Mouse (Mus musculus): ENCODE data around the gene AW011738. TPM values are rescaled to one million over a fixed set of nuclear protein-coding genes. Genes with fewer than 3 reads are reported as not detected.

Gene AW011738
- polyA plus RNA-seq, 1 experiment from 2014 or later, result 0.69 TPM

- no peak for DNase-seq (ENCODE audit: low spot score)
- no peak overlapping the region for H3K4me3 ChIP-seq (ENCODE audit: low read depth, low read length)
- peak overlapping the region; percentile 28 for H3K4me2 ChIP-seq (ENCODE audit: low read length)
- no peaks in the 10 kb centered on the region for H3K9me3 ChIP-seq (ENCODE audit: control insufficient read depth, low read length)
- 34% methylated on average over 18 of the region's 18 CpGs for WGBS
- no peak overlapping the region for H3K27ac ChIP-seq (ENCODE audit: low read depth)
- peaks cover 37% of the 10 kb centered on the region for H3K36me3 ChIP-seq (ENCODE audit: control insufficient read depth, insufficient read depth, low read length)
- 0 out of 2 replicates have a peak, but pooled peaks have one; percentile 29 for ATAC-seq (replicated peaks; ENCODE audit: low FRiP score, low TSS enrichment, low read depth)
- no peaks in the 10 kb centered on the region for H3K27me3 ChIP-seq (replicated peaks; ENCODE audit: control insufficient read depth, insufficient read depth, low read length)
- H3K4me1 ChIP-seq (replicated peaks; ENCODE audit: control insufficient read depth, insufficient read depth, low read length), result peaks cover 8% of the 10 kb centered on the region; the same call in 1 of the 2 replicates
- H3K9ac ChIP-seq (ENCODE audit: low read length), result no peak overlapping the region
Measured at GRCm38 (mm10) chr4:156227752-156228392, 24.8 kb downstream of the AW011738 start.

GRCm38 (mm10) chr4:156228393-156229024 lies 25.4 kb downstream of the AW011738 start:
- no peaks in the 10 kb centered on the region for H3K9me3 ChIP-seq (ENCODE audit: control insufficient read depth, low read length)

GRCm38 (mm10) chr4:156234021-156234501 lies 31.0 kb downstream of the AW011738 start:
- 4% methylated on average over 17 of the region's 17 CpGs for WGBS
- peaks cover 61% of the 10 kb centered on the region for H3K36me3 ChIP-seq (ENCODE audit: control insufficient read depth, insufficient read depth, low read length)
- ATAC-seq (replicated peaks; ENCODE audit: low FRiP score, low TSS enrichment, low read depth) (no peak), DNase-seq (ENCODE audit: low spot score) (peak; percentile 73)
- no peaks in the 10 kb centered on the region for H3K27me3 ChIP-seq (replicated peaks; ENCODE audit: control insufficient read depth, insufficient read depth, low read length)
- H3K4me2 ChIP-seq (ENCODE audit: low read length), result peak overlapping the region; percentile 60
- H3K27ac ChIP-seq (ENCODE audit: low read depth), result no peak overlapping the region
- H3K9ac ChIP-seq (ENCODE audit: low read length), result peak overlapping the region; percentile 44
- peak overlapping the region; percentile 91 for H3K4me3 ChIP-seq (ENCODE audit: low read depth, low read length)
- H3K4me1 ChIP-seq (replicated peaks; ENCODE audit: control insufficient read depth, insufficient read depth, low read length), result 0 out of 2 replicates have a peak, but pooled peaks cover 3% of the 10 kb centered on the region
- no peaks in the 10 kb centered on the region for H3K9me3 ChIP-seq (ENCODE audit: control insufficient read depth, low read length)

More at GRCm38 (mm10) chr4:156228393-156229024, 25.4 kb downstream of the AW011738 start:
- Histone ChIP-seq H3K4me2 (ENCODE audit: low read length) (peak overlapping the region; percentile 28), H3K36me3 (ENCODE audit: control insufficient read depth, insufficient read depth, low read length) (peaks cover 41% of the 10 kb centered on the region), H3K9ac (ENCODE audit: low read length) (no peak overlapping the region), H3K4me1 (replicated peaks; ENCODE audit: control insufficient read depth, insufficient read depth, low read length) (peaks cover 10% of the 10 kb centered on the region; the same call in 1 of the 2 replicates), H3K27me3 (replicated peaks; ENCODE audit: control insufficient read depth, insufficient read depth, low read length) (no peaks in the 10 kb centered on the region), H3K4me3 (ENCODE audit: low read depth, low read length) (no peak overlapping the region), H3K27ac (ENCODE audit: low read depth) (no peak overlapping the region)
- DNase-seq (ENCODE audit: low spot score) (no peak), ATAC-seq (replicated peaks; ENCODE audit: low FRiP score, low TSS enrichment, low read depth) (peak; percentile 61)
- 20% methylated on average over 12 of the region's 12 CpGs for WGBS

GRCm38 (mm10) chr4:156234701-156235213 lies 31.7 kb downstream of the AW011738 start, which contains the start of gene Plekhn1:
Gene Plekhn1 (minus strand): TSS chr4:156234857.
- H3K27me3 ChIP-seq (replicated peaks; ENCODE audit: control insufficient read depth, insufficient read depth, low read length), result no peaks in the 10 kb centered on the region
- H3K4me3 ChIP-seq (ENCODE audit: low read depth, low read length), result peak within 1 kb of the TSS; percentile 91
- H3K27ac ChIP-seq (ENCODE audit: low read depth), result peak within 1 kb of the TSS; percentile 95
- H3K9ac ChIP-seq (ENCODE audit: low read length), result peak within 1 kb of the TSS; percentile 77
- 0 out of 2 replicates have a peak, but pooled peaks cover 3% of the 10 kb centered on the region for H3K4me1 ChIP-seq (replicated peaks; ENCODE audit: control insufficient read depth, insufficient read depth, low read length)
- WGBS, result under 1% methylated on average over 41 of the region's 48 CpGs
- peak within 1 kb of the TSS; percentile 60 for H3K4me2 ChIP-seq (ENCODE audit: low read length)
- DNase-seq (ENCODE audit: low spot score), result peak; percentile 86
- peak; percentile 28 for ATAC-seq (replicated peaks; ENCODE audit: low FRiP score, low TSS enrichment, low read depth)
- no peaks in the 10 kb centered on the region for H3K9me3 ChIP-seq (ENCODE audit: control insufficient read depth, low read length)
- H3K36me3 ChIP-seq (ENCODE audit: control insufficient read depth, insufficient read depth, low read length), result peaks cover 61% of the 10 kb centered on the region

GRCm38 (mm10) chr4:156235360-156235770 lies 32.3 kb downstream of the AW011738 start:
- peak overlapping the region; percentile 77 for H3K9ac ChIP-seq (ENCODE audit: low read length)
- DNase-seq (ENCODE audit: low spot score) (no peak), ATAC-seq (replicated peaks; ENCODE audit: low FRiP score, low TSS enrichment, low read depth) (peak; percentile 16; the same call in 1 of the 2 replicates)
- peak overlapping the region; percentile 95 for H3K27ac ChIP-seq (ENCODE audit: low read depth)
- H3K9me3 ChIP-seq (ENCODE audit: control insufficient read depth, low read length), result no peaks in the 10 kb centered on the region
- 0 out of 2 replicates have a peak, but pooled peaks cover 3% of the 10 kb centered on the region for H3K4me1 ChIP-seq (replicated peaks; ENCODE audit: control insufficient read depth, insufficient read depth, low read length)
- H3K36me3 ChIP-seq (ENCODE audit: control insufficient read depth, insufficient read depth, low read length), result peaks cover 61% of the 10 kb centered on the region
- peak overlapping the region; percentile 91 for H3K4me3 ChIP-seq (ENCODE audit: low read depth, low read length)
- peak overlapping the region; percentile 60 for H3K4me2 ChIP-seq (ENCODE audit: low read length)
- H3K27me3 ChIP-seq (replicated peaks; ENCODE audit: control insufficient read depth, insufficient read depth, low read length), result no peaks in the 10 kb centered on the region
- WGBS, result under 1% methylated on average over 15 of the region's 15 CpGs

GRCm38 (mm10) chr4:156235808-156236533 lies 32.9 kb downstream of the AW011738 start, which contains the start of gene Noc2l:
Gene Noc2l (plus strand): TSS chr4:156236010.
- H3K9me3 ChIP-seq (ENCODE audit: control insufficient read depth, low read length), result no peaks in the 10 kb centered on the region
- H3K4me3 ChIP-seq (ENCODE audit: low read depth, low read length), result peak within 1 kb of the TSS; percentile 91
- H3K27ac ChIP-seq (ENCODE audit: low read depth), result peak within 1 kb of the TSS; percentile 95
- peak within 1 kb of the TSS; percentile 60 for H3K4me2 ChIP-seq (ENCODE audit: low read length)
- H3K36me3 ChIP-seq (ENCODE audit: control insufficient read depth, insufficient read depth, low read length), result peaks cover 63% of the 10 kb centered on the region
- 0 out of 2 replicates have a peak, but pooled peaks cover 3% of the 10 kb centered on the region for H3K4me1 ChIP-seq (replicated peaks; ENCODE audit: control insufficient read depth, insufficient read depth, low read length)
- peak; percentile 86 for ATAC-seq (replicated peaks; ENCODE audit: low FRiP score, low TSS enrichment, low read depth)
- peak within 1 kb of the TSS; percentile 77 for H3K9ac ChIP-seq (ENCODE audit: low read length)
- peak; percentile 94 for DNase-seq (ENCODE audit: low spot score)
- WGBS, result under 1% methylated on average over 88 of the region's 90 CpGs
- no peaks in the 10 kb centered on the region for H3K27me3 ChIP-seq (replicated peaks; ENCODE audit: control insufficient read depth, insufficient read depth, low read length)

GRCm38 (mm10) chr4:156236651-156237447 lies 33.7 kb downstream of the AW011738 start:
- 26% methylated on average over 55 of the region's 60 CpGs for WGBS
- Histone ChIP-seq H3K4me2 (ENCODE audit: low read length) (peak overlapping the region; percentile 60), H3K9ac (ENCODE audit: low read length) (peak overlapping the region; percentile 77), H3K9me3 (ENCODE audit: control insufficient read depth, low read length) (no peaks in the 10 kb centered on the region), H3K27ac (ENCODE audit: low read depth) (peak overlapping the region; percentile 95; the same call in 1 of the 2 replicates), H3K36me3 (ENCODE audit: control insufficient read depth, insufficient read depth, low read length) (peaks cover 64% of the 10 kb centered on the region), H3K4me3 (ENCODE audit: low read depth, low read length) (peak overlapping the region; percentile 91), H3K27me3 (replicated peaks; ENCODE audit: control insufficient read depth, insufficient read depth, low read length) (no peaks in the 10 kb centered on the region), H3K4me1 (replicated peaks; ENCODE audit: control insufficient read depth, insufficient read depth, low read length) (0 out of 2 replicates have a peak, but pooled peaks cover 3% of the 10 kb centered on the region)
- DNase-seq (ENCODE audit: low spot score) (peak; percentile 73), ATAC-seq (replicated peaks; ENCODE audit: low FRiP score, low TSS enrichment, low read depth) (no peak)
